Mouse (Mus musculus): ENCODE measurements around the gene Mob1a.
"Not testable (repeated sequence)": the region's sequence is repeated elsewhere in the genome, so short reads cannot be mapped to it uniquely, and the experiment has no call there.

The Mob1a gene

DNA sequence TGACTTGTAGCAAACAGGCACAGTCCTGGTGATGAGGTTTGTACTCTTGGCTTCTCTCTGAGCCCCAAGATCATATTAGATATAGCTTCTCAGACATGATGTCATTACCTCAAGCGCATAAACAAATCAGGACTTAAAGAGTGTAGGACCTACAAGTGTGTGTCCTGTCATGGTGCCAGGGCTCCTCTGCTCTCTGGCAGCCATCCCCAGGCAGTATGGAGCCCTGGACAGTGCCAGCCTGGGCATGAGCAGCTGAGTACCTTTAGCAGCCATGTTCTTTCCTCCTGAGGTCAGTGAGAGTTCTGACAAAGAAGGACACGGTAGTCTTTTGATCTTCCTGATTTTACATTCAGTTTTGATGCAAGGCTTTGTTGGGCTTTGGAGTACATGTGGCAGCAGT is 17.1 kb downstream of the Mob1a start:
- no peak for DNase-seq (ENCODE audit: low spot score)

DNA sequence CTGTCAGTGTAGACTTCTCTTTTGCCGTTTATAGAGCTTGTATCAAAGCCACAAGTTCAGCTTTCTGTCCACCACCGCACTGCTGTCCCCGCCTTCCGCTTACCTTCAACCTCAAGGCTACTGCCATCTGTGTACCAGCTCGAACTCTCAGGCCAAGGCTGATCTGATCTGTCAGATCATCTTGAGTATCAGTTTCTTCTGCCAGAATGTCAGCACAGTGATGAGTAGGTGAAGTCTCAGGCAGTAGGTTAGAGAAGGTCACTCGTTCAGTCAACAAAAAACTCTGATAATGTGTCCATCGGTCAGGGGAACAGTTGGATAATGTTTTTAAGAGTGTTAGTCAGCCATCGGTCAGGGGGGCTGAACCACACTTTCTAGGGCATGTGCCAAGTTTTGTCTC is 19.5 kb downstream of the Mob1a start:
- not testable (repeated sequence) for DNase-seq (ENCODE audit: low spot score)

DNA sequence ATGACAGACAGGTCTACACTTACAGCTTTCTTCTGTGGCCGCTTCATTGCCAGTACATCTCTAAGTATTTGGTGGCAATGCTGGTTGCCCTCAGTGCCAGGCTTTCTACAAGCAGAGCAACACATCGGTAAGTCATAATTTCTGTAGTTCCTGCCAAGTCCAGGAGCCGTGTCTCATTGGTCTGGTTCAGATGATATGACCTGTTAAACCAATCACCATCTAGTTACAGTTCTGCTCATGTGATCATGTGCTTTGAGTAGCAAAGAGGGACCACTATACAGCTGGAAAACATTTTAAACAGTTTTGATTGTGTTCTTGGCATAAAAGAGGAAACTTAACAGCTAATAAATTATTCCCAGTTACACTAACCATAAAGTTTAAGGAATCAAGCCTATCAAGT is 22.1 kb downstream of the Mob1a start:
- no peak for DNase-seq (ENCODE audit: low spot score)

DNA sequence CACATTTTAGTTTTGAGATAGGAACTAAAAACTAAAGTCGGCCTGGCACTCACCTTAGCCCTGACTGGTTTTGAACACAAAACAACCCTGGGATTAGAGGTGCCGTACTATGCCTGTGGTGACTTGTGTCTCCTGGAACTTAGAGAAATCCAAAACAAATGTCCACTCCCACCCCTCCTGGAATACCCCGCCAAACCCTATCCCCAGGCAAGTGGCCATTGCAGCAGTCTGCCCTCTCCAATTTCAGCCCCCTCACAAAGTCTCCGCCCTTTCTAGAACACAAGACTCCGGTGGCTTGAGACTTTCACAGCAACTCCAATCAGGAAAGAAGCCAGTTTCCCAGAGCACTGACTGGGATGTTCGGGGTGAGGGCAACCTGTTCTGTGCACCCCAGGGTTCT is 23.1 kb downstream of the Mob1a start, which contains the start of gene Bola3:
Gene Bola3, plus strand, starts transcription at position 275 of the 400 bp plus-strand sequence.
- no peak for DNase-seq (ENCODE audit: low spot score)

DNA sequence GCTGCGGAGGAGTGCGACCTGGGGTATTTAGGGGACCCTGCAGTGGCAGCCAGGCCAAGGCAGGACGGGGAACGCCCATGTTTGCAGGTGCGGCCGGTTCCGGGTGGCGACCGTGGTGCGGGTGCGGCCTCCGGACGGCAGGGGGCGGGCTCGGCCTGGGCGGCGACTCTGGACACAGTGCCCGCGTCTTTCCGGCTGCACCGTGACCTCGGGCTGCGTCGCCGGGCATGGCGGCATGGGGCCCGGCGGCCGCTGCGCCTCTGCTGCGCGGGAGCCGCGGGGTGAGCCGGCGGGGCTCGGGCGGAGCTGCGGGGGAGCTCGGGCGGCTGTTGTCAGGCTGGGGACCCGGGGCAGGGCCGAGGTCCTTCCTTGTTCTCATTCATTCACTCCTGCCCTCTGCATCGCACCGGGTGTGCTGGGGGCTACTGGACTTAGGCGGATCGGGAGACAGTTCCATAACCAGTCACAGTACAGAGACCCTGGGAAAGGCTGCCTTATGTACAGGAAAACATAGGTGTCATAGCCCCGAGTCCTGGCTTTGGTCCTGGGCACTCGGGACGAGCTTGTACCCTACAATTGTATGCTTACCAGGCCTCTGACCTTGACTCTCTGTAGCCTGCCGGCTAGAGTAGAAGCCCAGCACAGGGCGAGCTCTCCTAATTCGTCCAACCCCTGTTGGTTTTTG is 23.6 kb downstream of the Mob1a start:
- peak; percentile 87 for DNase-seq (ENCODE audit: low spot score)

DNA sequence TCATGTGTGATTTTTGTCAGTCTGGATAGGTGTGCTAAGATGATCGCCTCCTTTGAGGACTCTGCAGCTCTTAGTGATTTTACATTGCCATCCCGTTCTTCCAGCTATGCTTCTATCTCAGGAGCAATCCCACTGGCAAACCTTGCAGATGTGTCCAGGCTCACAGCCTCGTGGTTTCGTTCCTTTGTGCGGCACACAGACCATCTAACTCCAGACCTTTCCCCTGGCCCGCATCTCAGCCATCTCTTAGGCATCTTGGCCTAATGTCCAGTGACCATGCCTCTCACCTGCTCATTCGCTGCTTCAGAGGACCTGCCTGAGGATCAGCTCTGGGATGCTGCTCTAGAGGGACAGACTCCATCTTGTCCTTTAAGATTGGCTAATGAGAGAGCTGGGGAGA is 24.4 kb downstream of the Mob1a start:
- no peak for DNase-seq (ENCODE audit: low spot score)

DNA sequence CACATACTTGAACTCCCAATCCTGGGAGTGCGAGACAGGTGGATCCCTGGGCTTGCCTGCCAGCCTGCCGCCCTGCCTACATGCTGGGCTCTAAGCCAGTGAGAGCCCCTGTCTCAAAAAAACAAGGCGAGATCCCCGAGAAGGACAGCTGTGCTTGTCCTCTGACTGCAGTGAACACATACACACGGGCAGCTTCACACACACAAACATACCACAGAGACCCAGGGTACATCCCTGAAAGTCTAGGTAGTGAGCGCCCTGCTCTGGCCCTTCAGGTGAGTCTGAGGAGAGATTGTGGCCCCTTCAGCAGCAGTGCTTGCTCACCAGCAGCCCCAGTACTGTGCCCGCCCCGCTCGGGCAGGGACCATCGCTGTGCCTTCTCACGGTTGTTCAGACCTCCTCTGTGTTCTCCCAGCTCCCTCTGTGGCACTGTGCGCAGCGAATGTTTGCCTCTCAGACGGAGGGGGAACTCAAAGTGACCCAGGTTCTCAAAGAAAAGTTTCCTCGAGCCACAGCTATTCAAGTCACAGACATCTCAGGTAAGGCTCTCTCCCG is 25.1 kb downstream of the Mob1a start:
- no peak for DNase-seq (ENCODE audit: low spot score)

DNA sequence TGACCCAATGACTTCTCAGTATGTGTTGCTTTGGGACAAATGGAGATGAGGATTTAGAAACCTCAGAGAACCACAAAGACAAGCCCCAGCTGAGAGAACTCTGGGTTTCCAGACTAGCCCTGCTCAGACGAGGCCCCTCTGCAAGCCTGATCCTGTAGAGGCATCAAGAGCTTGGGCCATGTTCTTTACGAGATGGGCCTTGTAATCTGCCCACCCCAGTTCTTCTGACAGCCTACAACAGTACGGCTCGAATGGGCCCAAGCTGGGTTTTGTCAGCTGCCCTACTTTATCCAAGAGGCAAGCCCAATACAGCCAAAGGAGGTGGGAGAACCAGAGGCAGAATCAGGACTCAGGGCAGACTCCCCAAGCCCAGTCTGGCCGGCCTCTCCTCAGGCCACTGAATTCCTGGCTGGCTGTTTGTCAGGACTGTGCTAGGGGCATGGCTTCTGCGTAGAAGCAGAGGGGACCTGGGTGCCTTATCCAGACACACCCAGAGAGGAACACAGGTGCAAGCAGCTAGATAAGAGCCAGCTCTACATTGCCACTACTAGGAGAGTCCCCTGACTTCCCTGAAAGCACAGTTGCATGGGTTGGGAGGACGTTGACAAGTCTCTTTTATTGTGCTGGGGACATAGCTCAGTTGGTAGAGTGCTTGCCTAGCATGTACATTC is 25.8 kb downstream of the Mob1a start:
- DNase-seq (ENCODE audit: low spot score), result peak; percentile 24

DNA sequence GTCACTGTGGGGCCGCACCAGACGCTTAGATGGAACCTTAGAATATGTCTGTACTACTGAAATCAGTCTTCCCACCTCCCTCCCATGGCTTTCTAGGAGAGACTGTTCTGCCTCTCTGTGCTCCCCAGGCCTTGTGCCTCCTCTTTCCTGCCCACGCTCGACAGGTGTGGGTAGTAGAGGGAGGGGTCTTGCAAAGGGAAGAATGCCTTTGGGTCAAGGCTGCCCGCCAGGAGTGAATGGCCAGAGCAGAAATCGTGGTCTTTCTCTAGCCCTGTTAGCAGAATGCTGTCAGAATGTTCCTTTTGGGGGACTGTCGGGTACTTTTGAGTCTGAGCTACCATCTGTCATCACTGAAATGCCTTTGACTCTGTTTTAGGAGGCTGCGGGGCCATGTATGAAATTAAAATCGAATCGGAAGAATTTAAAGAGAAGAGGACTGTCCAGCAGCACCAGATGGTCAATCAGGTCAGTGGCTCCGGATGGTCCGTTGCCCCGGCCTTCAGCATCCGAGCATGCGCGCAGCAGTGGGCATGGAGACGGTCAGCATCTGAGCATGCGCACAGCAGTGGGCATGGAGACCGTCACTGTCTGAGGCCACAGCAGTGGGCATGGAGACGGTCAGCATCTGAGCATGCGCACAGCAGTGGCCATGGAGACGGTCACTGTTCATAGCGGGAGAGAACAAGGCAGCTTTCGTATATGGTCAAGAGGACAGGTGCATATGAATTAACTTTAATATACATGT is 27.0 kb downstream of the Mob1a start:
- no peak for DNase-seq (ENCODE audit: low spot score)

DNA sequence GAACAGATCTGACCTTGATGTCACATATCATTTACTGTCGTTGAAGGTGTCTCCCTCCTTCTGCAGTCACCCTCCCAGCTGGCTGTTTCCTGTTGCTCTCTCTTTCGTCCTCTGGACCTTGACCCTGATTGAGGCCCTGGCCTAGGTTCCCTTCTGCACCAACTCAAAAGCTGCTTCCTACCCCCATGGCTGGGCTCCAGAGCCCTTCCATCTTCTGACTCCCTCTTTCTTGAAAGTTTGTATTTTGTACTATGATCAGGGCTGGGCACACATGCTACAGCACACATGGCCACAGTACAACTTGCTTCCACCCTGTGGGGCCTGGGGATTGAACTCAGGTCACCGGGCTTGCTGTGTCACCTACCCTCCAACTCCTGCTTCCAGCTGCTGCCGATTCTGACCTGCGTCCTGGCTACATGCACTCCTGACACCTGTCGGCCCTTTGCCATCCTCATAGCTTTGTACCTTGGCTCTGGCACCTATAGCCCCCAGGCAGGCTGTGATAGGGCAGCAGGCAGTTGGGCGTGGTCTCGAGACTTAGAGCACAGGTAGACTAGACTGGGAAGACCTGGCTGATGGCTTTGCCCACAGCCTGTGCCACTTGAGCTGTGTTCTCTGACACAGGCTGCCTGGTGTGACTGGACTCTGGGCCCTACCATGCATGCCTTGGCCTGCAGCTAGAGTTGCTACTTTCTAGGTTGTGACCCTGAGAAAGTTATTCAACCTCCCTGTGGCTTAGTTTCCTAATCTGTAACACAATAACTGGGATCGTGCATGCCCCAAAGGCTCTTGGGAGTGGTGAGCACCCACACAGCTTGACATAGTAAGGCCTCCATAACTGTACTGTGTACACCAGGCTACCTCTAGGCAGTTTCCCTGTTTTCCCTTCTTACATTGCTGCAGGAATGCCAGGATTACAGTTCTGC is 29.3 kb downstream of the Mob1a start:
- DNase-seq (ENCODE audit: low spot score), result no peak

DNA sequence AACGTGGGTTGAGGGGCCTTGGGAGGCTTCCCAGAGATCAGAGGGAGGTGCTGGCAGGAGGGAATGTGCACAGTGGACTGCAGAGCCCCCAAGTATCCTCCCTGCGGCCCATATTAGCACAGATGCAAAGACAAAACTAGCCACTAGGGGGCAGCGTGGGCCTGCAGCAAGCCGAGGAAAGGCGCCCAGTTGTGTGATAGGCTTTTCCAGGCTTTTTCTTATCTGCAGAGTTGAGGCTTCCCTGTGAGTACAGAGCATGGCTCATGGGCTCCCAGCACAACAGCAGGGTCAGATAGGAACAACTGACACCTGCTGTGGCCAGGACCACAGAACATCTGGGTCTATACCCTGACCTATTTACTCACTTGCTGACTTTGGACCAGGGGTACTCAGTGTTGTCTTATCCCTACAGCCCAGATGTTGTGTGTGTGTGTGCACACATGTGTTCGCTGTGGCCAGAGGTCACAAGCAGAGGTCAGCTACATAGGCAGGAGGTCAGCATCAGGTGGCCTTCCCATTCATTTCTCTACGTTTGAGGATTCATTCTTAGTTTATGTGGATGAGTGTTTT is 30.8 kb downstream of the Mob1a start:
- DNase-seq (ENCODE audit: low spot score), result peak; percentile 73

DNA sequence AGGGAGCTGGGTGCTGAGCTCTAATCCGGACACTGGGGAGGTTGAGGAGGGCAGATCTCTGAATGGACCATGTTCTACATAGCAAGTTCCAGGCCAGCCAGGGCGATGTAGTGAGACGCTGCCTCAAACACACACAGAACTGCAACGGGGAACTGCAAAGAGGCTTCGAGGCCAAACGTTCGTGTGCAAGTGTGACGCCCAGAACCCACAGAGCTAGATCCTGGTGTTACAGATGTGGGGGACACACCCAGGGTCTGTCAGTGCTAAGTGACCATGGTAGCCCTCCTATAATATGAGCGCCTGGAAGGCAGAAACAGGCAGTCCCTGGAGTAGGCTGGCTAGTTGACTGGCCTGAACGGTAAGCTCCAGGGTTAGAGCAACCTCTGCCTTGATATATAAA is 31.6 kb downstream of the Mob1a start:
- DNase-seq (ENCODE audit: low spot score), result no peak

DNA sequence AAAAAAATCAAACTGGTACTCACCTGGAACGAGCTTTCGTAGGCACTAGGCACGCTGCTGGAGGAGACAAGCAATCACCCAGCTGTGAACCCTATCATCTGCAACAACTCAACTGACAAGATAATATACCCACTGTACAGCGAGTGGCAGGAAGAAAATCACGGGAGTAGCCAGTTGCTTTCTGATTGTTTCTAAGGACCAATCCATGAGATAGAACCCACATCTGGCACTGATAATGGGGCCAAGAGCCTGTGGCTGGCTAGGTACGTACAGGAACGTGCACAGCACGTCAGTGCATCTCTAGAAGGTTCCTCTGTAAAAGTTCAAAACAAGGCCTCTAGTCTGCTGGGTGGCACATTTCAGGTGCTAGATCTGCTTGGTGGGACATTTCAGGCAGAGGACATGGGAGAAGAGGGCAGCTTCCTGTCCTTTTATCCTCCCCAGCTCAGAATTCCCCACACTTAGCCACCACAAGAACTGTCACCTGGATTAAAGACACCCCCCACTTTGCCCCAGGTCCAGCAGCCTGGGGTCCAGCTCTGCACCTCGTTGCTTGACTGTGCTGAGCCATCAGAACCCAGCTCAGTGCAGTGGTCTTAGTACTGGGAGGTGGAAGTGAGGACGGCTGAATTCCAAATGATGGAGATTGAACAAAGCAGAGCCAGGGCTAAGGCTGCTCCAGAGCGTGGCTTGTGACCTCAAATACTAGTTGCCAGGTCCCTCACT is 35.9 kb downstream of the Mob1a start:
- no peak for DNase-seq (ENCODE audit: low spot score)

DNA sequence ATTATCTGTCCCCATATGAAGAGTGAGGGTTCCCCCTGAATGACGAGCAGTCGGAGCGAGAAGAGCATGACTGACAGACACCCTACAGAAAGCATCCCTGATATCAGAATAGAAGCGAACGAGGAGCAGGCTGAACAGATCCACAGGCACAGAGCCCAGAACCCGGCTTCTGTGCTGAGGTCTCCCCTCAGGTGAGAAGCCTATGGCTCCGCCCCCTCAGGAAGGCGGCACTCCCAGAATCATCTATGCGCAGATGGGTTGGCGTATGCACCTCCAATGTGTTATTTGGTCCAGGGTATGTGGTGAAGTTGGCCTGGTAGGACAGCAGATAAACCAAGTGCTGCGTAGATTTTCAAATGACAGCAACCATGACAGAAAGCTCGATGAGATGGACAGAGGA is 37.3 kb downstream of the Mob1a start:
- DNase-seq (ENCODE audit: low spot score), result no peak

DNA sequence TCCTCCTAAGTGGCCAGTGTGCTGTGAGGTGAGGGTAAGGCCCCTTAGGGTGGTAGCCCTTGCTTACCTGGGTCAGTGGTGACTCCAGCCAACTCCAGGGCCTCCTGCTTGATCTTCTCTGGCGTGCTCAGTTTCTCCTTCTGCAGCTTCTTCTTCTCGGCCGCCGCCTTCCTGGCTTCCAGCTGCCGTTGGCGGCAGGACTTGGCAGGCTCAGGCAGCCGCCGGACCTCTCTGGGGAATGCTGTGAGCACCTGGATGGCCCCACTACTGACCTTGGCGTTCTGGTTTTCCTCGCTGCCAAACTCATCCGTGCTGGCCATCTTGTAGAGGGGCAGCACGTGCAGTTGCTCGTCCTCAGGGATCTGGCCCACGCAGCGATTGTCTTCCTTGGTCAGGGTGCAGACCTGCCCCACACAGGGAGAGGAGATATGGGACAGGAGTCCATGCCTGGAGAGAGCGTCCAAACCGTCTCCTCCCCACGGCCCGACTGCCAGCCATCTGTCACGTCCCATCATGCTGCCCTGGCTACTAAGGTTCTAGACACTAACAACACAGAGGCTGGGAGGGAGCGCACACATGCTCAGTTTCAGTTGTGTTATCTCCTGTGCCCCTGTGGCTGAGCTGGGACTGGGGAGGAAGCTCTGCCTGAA is 44.6 kb downstream of the Mob1a start:
- DNase-seq (ENCODE audit: low spot score), result no peak

DNA sequence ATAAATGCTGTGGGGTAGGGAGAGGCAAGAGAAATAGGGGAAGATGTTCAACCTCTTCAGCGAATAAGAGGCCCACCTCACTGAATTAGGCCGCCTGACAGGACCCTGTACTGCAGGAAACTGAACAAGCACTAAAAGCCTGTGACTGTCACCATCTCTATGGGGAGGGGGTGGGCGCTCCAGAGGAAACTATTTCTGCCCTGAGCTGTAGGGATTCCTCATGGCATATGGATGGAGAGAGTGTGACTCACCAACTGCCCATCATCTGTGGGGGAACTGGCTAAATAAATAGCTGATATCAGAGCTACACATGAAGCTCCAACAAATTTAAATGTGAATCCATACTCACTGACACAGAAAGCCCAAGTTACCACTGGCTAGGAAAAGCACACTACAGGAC is 45.5 kb downstream of the Mob1a start:
- DNase-seq (ENCODE audit: low spot score), result no peak

DNA sequence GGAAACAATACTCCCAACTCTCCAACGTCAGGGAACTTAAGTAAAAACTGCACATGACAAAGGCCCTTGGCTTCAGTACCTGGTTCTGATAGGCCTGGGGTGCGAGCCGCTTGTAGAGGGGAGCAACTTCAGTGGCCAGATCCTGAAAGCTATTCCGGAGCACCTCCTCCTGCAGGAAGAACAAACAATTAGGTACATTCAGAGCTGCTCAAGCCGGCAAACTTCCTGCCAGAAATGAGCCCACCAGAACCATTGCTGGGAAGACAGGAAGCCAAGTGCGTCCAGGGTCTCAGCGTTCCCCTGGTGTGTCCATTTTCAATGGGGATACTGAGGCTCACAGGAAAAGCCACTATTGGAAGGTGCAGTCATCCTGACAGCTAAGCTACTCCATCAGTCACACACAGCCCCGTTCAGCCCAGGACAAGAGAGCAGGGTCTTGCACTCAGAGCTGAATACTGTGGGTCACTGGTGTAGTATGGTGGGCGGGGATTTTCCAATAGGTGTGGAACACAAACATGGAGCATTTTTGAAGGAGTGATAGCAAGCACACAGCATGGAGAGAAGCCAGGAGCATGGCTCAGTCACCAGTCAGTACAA is 48.0 kb downstream of the Mob1a start:
- no peak for DNase-seq (ENCODE audit: low spot score)

DNA sequence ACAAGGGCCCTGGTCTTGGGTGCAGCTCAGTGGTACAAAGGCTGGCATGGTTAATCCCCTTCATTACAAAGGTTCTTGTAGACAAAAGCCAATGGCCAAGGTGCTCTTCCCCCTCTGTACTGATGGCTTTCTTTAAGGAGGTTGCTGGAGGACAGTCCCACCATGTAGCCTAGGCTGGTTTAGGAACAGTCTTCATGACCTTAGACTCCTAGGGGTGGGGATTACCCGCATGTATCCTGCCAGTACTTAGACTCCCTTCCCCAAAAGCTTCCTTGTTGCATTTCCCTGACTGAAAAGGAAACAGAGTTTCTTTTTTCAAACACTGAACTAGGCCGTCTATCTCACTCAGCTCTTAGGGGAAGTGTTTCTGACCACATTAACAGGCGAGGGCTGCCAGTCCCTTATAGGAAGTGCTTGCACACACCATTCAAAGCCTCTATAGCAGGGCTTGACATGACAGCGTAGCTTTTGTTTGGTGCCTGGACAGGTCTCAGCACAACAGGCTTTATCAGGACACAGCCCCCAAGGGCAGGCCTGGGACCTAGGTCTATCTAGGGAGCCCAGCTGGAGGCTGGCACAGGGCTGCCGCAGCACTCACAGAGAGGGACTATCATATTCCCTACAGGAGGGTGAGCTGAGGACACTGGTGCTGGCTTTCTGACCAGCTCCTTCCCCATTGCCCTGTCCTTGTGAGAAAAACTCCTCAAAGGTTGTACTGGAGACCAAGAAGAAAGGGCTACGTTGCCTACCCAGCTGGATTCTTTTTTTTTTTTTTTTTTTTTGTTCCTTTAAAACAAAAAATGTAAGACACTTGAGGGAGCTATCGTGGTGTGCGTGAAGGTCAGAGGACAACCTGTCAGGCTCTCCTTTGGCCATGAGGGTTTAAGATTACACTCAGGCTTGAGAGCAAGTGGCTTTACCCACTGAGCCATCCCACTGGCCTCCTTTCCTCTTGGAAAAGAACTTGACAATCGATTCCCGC is 56.0 kb downstream of the Mob1a start:
- DNase-seq (ENCODE audit: low spot score), result peak; percentile 21
